Mouse (Mus musculus) gastrocnemius, adult 2 months (tissue): Measurements from ENCODE around the gene Heatr4. TPM values are rescaled to one million over a fixed set of nuclear protein-coding genes. Genes with fewer than 3 reads are reported as not detected.

Experiments used
- DNase-seq: peaks from one replicate; pipeline ENCODE4 v3.0.0; 2022
- H3K27ac ChIP-seq: fragments of 200-600 bp; 2 replicates; pipeline ENCODE4 v1.8.1; 2022; ENCODE audit warnings: mild to moderate bottlenecking
- H3K4me3 ChIP-seq: fragments of 200-600 bp; 2 replicates; pipeline ENCODE4 v1.8.1; 2022; ENCODE audit warnings: mild to moderate bottlenecking, moderate library complexity
- CTCF ChIP-seq: fragments of 200-600 bp; IDR thresholded peaks from 2 replicates; pipeline ENCODE4 v1.8.1; 2022; ENCODE audit warnings: antibody characterized with exemption, mild to moderate bottlenecking, moderate library complexity
- intact Hi-C: fragments of 180-260 bp; cut with DNase I; formaldehyde crosslinking; loops from one replicate; pipeline ENCODE4 v1.15.1; 2025
- total RNA-seq, 2 experiments: library from RNA; stranded (reverse); gene quantifications; 2 replicates each; pipeline ENCODE4 v1.2.3; 2021

Gene Heatr4
- total RNA-seq, 2 experiments from 2014 or later, result not detected

DNA sequence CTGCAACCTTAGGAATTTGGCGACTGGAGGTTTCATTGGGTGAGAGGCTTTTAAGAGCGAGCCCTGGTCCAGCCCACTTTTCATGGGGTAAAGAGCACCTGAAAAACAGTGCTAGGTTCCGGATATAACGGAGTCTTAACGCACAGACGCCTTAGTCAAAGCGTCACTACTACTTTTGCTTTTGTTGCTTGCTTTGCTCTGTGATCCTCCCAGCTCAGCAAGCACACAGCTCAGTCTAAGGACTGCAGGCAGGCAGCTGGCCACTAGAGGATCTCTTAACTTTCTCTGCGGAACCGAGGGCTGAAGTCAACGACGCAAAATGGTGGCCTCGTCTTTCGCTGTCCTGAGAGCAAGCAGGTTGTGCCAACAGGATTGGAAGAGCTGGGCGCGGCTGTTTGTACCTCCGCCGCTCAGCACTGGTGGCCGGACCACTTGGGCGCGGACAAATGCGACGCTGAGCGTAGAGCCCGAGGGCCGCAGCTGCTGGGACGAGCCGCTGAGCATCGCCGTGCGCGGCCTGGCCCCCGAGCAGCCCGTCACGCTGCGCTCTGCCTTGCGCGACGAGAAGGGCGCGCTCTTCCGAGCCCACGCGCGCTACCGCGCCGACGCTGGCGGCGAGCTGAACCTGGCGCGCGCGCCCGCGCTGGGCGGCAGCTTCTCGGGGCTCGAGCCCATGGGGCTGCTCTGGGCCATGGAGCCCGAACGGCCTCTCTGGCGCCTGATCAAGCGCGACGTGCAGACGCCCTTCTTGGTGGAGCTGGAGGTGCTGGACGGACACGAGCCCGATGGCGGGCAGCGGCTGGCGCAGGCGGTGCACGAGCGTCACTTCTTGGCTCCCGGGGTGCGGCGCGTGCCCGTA is 3.2 kb upstream of the Heatr4 start, which contains the start of gene Acot2:
TSS of gene Acot2 (plus strand) at position 279 of the 859 bp plus-strand sequence.
- H3K4me3 ChIP-seq, result peak within 1 kb of the TSS; percentile 74
- peak; percentile 83 for DNase-seq
- intact Hi-C loops, result loop anchor here (2.0 to 5.0 kb wide), 2 partner anchors 27 to 44 kb away; no protein-coding TSS in a partner anchor
- peak within 1 kb of the TSS; percentile 95 for H3K27ac ChIP-seq
- TF ChIP-seq CTCF, result peak; percentile 66

DNA sequence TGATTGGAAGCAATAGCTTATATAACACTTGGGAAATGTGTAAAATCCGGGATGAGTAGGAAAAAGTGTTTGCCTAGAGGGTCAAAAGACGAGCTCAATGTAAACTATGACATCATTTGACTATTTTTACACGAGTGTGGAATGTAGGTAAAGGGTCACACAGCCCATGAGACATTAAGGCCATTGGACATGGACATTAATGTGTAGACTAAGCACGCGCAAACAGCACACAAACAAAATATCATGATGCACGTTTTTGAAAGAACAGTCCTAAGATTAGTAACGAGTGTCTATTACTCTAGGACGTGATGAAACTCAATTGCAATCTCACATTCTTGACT is 2.6 kb upstream of the Heatr4 start:
- DNase-seq, result no peak
- peak overlapping the region; percentile 95 for H3K27ac ChIP-seq
- intact Hi-C loops, result loop anchor here (5.0 kb wide), 1 partner anchor 45 kb away; no protein-coding TSS in a partner anchor
- H3K4me3 ChIP-seq, result peak overlapping the region; percentile 74
- no peak for TF ChIP-seq CTCF

DNA sequence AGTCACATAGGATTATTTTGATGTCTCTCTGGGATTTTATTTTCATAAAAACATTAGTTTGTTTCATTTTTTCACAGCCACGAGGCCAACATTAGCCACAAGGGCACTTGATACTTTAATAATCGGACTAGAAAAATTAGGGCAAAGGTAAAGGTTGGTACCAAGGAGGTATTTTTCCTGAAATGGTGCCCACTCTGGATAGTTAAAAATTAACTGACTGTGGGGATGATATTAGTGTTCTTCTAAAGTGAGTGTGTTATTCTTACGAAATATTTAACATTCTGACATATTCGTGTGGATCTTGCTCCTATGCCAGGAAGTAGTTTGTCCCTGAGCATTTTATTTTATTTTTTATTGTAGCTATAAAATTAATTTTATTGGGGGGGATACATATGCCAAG is 3.0 kb downstream of the Heatr4 start:
- TF ChIP-seq CTCF, result no peak
- H3K27ac ChIP-seq, result no peak overlapping the region
- no peak for DNase-seq
- no peak overlapping the region for H3K4me3 ChIP-seq
- intact Hi-C loops, result no loop called here

DNA sequence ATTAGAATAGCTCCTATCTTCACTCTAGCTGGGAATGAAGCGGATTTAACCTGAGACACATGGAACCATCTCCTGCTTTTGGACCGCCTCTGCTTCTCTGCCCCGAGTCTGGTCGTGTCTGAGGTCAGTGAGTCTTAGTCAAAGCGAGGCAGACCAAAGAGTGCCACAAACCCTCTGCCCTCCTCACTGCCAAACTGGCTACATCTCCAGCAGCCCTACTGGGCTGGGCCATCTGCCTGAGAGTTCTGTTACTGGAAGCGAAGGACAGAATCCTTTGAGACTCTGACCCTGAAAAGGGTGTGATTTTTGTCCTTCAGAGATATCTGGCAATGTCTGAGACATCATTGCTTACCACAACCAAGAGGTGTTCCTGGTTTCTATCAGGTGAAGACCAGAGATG is 5.8 kb downstream of the Heatr4 start:
- intact Hi-C loops, result no loop called here
- H3K27ac ChIP-seq, result no peak overlapping the region
- no peak overlapping the region for H3K4me3 ChIP-seq
- no peak for DNase-seq
- no peak for TF ChIP-seq CTCF

DNA sequence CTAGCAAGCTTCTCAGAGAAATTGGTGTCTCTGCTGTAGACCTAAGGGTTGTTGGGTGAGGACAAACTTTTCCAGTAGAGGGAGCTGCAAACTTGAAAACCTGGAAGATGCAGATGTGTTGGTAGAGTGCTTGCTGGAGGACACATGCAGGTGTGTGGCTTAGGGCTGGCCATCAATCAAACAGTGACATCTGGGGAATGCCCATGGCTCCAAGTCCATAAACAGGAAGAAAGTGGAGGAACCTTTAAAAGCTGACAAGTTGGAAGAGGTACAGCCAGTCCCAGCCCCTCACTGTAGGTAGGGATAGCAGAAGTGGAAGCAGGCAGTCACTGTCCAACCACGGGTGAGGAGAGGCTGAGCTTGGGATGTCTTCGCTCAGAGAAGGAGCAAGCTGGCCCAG is 12.5 kb downstream of the Heatr4 start:
- DNase-seq, result peak; percentile 25
- Histone ChIP-seq H3K27ac (no peak overlapping the region), H3K4me3 (no peak overlapping the region)
- intact Hi-C loops, result loop anchor here (1.0 to 2.0 kb wide), 2 partner anchors 60 to 89 kb away; no protein-coding TSS in a partner anchor
- peak; percentile 80 for TF ChIP-seq CTCF

DNA sequence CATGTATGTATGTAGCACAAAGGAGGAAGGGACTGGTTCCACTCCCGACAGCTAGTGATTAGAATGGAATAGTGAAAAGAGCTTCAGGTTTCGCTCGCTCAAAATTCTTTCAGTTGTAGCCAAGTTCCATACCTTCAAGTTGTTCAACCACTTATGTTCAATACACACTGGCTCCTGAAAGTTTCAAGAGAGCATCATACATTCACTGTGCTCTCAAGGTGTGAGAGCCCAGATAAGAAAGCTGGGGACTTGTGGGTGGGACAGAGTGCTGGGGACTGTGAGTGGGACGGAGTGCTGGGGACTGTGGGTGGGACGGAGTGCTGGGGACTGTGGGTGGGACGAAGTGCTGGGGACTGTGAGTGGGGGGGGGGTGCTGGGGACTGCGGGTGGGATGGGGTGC is 19.4 kb downstream of the Heatr4 start:
- DNase-seq, result no peak
- Histone ChIP-seq H3K27ac (no peak overlapping the region), H3K4me3 (no peak overlapping the region)
- no peak for TF ChIP-seq CTCF
- intact Hi-C loops, result no loop called here

DNA sequence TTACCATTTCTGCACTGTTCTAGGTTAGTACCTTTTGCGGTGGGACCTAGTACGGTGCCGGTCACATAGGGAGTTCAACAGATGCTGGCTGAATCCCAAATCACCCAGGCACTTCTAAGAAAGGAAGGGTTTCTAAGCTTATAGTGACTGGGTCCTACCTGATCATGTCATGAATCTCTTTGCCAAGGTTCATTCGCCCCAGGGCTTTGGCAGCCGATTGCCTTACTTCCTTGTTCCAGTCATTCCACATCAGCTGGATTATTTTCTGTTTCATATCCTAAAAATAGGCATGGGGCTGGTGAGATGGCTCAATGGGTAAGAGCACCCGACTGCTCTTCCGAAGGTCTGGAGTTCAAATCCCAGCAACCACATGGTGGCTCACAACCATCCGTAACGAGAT is 26.4 kb downstream of the Heatr4 start:
- no peak for DNase-seq
- intact Hi-C loops, result no loop called here
- TF ChIP-seq CTCF, result no peak
- Histone ChIP-seq H3K27ac (no peak overlapping the region), H3K4me3 (no peak overlapping the region)

DNA sequence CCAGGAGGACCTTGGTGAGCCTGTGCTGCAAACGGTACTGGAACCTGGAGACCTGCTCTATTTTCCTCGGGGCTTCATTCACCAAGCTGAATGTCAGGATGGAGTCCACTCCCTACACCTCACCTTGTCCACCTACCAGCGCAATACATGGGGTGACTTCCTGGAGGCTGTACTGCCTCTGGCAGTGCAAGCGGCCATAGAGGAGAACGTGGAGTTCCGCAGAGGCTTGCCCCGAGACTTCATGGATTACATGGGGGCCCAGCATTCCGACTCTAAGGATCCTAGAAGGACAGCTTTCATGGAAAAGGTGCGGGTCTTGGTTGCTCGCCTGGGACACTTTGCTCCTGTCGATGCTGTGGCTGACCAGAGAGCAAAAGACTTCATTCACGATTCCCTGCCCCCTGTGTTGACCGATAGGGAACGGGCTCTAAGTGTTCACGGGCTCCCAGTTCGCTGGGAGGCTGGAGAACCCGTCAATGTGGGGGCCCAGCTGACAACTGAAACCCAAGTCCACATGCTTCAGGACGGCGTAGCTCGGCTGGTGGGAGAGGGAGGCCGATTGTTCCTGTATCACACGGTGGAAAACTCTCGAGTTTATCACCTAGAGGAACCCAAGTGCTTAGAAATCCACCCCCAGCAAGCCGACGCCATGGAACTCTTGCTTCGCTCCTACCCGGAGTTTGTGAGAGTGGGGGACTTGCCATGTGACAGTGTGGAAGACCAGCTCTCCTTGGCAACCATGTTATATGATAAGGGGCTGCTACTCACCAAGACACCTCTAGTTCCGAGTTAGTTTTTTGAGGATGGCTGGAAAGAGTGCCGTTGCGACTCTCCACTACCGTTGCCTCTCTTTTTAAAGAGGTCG is 32.7 kb downstream of the Heatr4 start:
- DNase-seq, result no peak
- Histone ChIP-seq H3K27ac (no peak overlapping the region), H3K4me3 (peak overlapping the region; percentile 97)
- intact Hi-C loops, result loop anchor here (2.0 kb wide), 1 partner anchor 29 kb away; no protein-coding TSS in a partner anchor
- no peak for TF ChIP-seq CTCF

DNA sequence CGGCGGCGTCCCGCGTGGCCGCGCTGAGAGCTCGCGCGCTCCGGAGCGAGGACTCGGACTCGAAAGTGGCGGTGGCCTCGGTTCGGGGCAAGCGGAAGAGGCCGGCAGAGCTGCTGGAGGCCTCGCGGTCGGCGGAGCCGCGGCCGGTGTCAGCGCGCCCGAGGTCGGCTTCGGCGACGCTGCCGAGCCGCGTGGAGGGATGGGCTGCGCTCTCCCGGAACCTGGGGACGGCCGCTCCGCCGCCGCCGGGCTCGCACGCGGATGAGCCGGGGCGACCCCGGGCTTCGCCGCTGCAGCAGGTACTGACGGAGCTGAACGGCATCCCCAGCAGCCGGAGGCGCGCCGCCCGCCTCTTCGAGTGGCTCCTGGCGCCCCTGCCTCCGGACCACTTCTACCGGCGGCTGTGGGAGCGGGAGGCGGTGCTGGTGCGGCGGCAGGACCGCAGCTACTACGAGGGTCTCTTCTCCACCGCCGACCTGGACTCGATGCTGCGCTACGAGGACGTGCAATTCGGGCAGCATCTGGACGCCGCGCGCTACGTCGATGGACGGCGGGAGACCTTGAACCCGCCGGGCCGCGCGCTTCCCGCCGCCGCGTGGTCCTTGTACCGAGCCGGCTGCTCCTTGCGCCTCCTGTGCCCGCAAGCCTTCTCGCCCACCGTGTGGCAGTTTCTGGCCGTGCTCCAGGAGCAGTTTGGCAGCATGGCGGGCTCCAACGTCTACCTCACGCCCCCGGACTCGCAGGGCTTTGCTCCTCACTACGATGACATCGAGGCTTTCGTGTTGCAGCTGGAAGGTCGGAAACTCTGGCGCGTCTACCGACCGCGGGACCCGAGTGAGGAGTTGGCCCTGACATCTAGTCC is 33.6 kb downstream of the Heatr4 start:
- intact Hi-C loops, result loop anchor here (2.0 kb wide), 1 partner anchor 28 kb away; no protein-coding TSS in a partner anchor
- no peak for TF ChIP-seq CTCF
- Histone ChIP-seq H3K4me3 (peak overlapping the region; percentile 97), H3K27ac (peak overlapping the region; percentile 93)
- DNase-seq, result peak; percentile 46

DNA sequence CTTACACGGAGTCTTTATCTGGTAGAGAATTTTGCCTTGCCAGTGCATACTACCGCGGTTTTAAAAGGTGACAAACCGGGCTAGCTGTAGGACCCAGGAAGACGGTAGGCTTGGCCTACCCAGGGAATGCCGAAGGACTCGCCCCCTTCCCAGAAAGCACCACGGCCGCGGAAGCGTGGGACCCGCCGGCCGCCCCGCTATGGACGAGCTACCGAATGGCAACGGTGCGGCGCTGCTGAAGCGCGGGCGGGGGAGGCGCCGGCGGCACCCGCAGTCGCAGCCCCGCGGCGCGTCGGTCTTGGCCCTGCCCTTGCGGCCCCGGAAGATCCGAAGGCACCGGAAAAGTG is 34.2 kb downstream of the Heatr4 start, which contains the start of gene Riox1:
TSS of gene Riox1 (plus strand) at position 116 of the 347 bp plus-strand sequence.
- TF ChIP-seq CTCF, result no peak
- Histone ChIP-seq H3K4me3 (peak within 1 kb of the TSS; percentile 97), H3K27ac (peak within 1 kb of the TSS; percentile 93)
- peak; percentile 91 for DNase-seq
- intact Hi-C loops, result loop anchor here (2.0 kb wide), 1 partner anchor 28 kb away; no protein-coding TSS in a partner anchor

DNA sequence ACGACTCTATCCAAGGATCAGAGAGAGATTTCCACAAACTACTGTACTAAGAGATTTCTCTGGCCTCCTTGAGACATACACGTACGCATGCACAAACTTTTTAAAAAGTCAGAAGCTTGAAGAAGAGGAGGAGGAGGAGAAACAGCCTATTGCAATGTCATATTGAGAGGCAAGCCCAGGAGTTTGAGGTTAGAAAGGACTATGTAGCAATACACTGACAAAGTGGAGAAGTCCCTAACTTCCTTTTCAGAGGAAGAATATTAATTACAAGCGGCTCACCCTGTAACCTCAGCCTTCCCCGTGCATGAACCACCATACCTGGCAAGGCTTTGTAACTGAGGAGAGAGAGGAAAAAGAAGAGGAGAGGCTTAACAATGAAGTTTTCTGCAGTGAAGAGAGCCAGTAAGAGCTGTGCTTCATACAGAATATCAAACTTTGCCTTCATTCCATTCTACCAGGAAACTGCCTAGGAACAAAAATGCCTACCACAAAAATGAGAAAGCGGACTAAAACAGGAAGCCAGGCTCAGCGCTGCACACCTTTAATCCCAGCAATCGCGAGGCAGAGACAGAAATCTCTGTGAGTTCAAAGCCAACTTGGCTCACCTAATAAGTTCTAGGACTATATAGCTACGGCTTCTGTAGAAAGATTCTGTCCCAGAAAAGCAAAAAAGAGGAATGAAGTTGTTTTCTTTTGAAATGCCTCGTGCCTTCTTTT is 34.7 kb downstream of the Heatr4 start:
- Histone ChIP-seq H3K27ac (peak overlapping the region; percentile 93), H3K4me3 (peak overlapping the region; percentile 97)
- no peak for DNase-seq
- intact Hi-C loops, result loop anchor here (2.0 kb wide), 1 partner anchor 27 kb away; no protein-coding TSS in a partner anchor
- no peak for TF ChIP-seq CTCF
